Mouse (Mus musculus): ENCODE results near the gene Kif12. TPM values are rescaled to one million over a fixed set of nuclear protein-coding genes. Genes with fewer than 3 reads are reported as not detected.

Kif12 gene
- 0.19 TPM in 1 of 2 replicates, not detected in the other for total RNA-seq (2014; rRNA removed)
- polyA plus RNA-seq (2015; fragmentation: Nextera tagmentation; extraction: Ambion mirVana) = not detected in 2 replicates

DNA sequence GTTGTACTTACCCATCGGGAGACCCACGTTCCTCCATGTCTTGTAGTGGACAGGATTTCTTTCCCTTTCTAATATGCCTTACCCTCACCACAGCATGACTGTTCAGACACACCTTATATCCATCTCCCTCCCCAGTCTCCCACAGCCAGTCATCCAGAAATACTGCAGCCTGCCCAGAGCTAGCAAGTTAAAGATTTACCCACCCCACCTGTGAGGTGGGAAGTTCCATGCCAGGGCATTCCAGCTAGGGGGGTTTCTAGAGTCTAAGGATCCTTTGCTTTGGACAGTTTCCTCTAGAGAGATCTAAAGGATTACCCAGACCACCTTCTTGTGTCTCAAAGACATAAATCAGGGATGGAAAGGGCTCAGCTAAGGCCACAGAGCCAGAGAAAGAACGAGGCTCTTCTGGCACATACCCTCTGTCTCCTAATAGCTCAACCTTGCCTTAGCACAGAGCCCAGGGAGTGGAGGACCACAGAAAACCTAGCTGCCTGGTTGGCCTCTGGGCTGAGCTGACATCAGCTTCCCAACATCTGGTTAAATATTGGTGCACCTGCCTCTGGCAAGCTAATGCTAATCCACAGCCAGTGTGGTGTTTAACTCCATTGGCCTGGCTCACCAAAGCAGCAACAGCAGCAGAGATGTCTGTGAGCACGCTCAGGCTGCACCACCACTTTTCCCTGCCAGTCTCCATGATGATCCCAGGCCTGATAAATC, at the start of gene Kif12:
Gene Kif12 (minus strand): TSS at position 163 of the 717 bp plus-strand sequence.
- DNase-seq = no peak
- Histone ChIP-seq H3K4me3 (ENCODE audit: low read depth, low read length) (no peak within 1 kb of the TSS), H3K27me3 (ENCODE audit: insufficient read depth, low read length) (no peaks in the 10 kb centered on the region), H3K4me1 (ENCODE audit: insufficient read depth) (no peaks in the 10 kb centered on the region), H3K27ac (ENCODE audit: low read depth, low read length) (no peak within 1 kb of the TSS), H3K9me3 (ENCODE audit: low read length) (no peaks in the 10 kb centered on the region), H3K9ac (no peak within 1 kb of the TSS), H3K4me2 (ENCODE audit: low read depth) (no peak within 1 kb of the TSS), H3K36me3 (ENCODE audit: insufficient read depth) (no peaks in the 10 kb centered on the region)
- WGBS = 80% methylated on average over 4 of the region's 4 CpGs
- ATAC-seq = no peak
- no peak for TF ChIP-seq CTCF (IDR thresholded peaks at IDR 0.05; ENCODE audit: low read depth)

DNA sequence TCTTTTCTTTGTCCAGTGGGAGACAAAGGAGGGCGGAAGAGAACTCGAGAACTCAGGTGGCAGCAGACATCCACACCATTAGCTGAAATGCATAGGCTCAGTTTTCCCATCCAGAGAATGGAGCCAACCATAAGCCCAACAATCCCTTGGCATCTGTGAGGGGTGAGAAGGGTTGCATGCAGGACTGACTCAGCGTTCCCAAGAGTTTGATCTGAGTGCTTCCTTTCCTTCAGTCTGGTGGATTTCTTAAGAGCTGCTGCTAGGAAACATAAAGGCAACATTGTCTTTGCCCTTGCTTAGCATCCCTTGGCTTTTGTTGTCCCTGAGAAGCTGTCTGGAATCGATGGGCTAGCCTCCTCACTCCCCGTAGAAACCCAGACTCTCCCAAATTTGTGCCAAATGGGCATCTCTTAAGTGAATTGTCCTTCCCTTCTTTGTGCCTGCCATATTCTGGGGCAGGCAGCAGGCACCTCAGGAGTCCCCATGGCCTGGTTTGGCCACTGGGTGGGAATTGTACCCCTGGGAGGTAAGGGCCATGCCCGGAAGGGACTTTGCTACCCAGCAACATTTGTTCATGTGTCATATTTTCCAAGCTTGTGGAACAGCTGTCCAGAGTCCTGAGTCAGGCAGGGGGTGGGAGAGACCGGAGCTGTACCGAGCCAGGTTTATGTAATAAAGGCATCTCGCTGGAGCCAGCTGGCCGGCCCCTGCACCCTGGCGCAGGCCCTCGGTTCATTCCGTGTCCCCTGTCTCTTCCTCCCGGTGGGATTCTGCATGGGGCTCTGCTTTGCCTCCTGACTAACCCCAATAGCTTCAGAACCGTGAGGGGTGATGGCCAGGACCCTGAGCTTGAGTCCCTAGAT, 49.4 kb upstream of the Kif12 start:
- DNase-seq (no peak), ATAC-seq (no peak)
- no peaks in the 10 kb centered on the region for H3K9me3 ChIP-seq (ENCODE audit: low read length)
- H3K4me2 ChIP-seq (ENCODE audit: low read depth) = no peak overlapping the region
- no peak overlapping the region for H3K27ac ChIP-seq (ENCODE audit: low read depth, low read length)
- WGBS = 79% methylated on average over 15 of the region's 15 CpGs
- peaks cover 8% of the 10 kb centered on the region for H3K27me3 ChIP-seq (ENCODE audit: insufficient read depth, low read length)
- H3K4me3 ChIP-seq (ENCODE audit: low read depth, low read length) = no peak overlapping the region
- no peak overlapping the region for H3K9ac ChIP-seq
- TF ChIP-seq CTCF (IDR thresholded peaks at IDR 0.05; ENCODE audit: low read depth) = no peak
- no peaks in the 10 kb centered on the region for H3K36me3 ChIP-seq (ENCODE audit: insufficient read depth)
- H3K4me1 ChIP-seq (ENCODE audit: insufficient read depth) = peaks cover 3% of the 10 kb centered on the region; the same call in 1 of the 2 replicates

DNA sequence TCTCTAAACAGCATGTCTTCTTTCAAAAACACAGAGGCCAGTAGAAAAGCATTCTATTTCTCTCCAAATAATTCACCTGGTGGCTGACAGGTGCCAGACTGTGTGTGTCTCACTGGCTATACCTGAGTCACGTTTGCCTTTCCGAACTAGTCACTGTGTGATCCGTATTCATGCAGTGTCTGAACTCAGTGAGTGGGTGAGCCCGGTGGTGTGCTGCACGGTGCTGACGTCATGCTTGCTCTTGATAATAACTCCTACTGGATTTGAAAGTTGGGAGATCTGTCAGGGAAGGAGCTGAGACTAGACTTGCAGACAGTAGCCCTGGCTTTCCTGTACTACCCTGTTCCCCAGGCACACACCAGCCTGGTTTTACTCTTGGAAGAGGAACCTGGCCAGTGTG, 47.7 kb upstream of the Kif12 start:
- Histone ChIP-seq H3K36me3 (ENCODE audit: insufficient read depth) (no peaks in the 10 kb centered on the region), H3K27ac (ENCODE audit: low read depth, low read length) (no peak overlapping the region), H3K9me3 (ENCODE audit: low read length) (no peaks in the 10 kb centered on the region), H3K4me2 (ENCODE audit: low read depth) (no peak overlapping the region), H3K9ac (no peak overlapping the region), H3K27me3 (ENCODE audit: insufficient read depth, low read length) (peaks cover 17% of the 10 kb centered on the region), H3K4me3 (ENCODE audit: low read depth, low read length) (no peak overlapping the region), H3K4me1 (ENCODE audit: insufficient read depth) (0 out of 2 replicates have a peak, but pooled peaks cover 1% of the 10 kb centered on the region)
- WGBS = 85% methylated on average over 6 of the region's 6 CpGs
- TF ChIP-seq CTCF (IDR thresholded peaks at IDR 0.05; ENCODE audit: low read depth) = no peak
- ATAC-seq (no peak), DNase-seq (no peak)

DNA sequence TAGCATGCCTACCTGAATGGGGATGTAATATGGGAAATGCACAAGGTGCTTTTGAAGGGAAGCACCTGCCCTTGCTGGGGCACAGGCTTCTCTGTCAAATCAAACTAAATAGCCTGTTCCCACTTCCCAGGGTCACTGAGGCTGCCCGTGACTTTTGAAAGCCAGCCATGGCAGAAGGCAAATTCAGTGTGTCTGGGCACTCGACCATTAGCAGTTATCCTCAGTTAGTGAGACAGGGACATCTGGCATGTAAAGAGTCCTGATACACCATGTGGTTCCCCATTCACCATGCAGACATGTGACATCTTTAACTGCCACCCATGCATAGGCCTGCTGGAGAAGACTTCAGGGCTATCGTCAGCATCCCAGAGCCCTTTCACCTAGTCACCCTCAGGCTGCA, 47.1 kb upstream of the Kif12 start:
- Histone ChIP-seq H3K4me3 (ENCODE audit: low read depth, low read length) (no peak overlapping the region), H3K27me3 (ENCODE audit: insufficient read depth, low read length) (peaks cover 23% of the 10 kb centered on the region), H3K4me2 (ENCODE audit: low read depth) (no peak overlapping the region), H3K9me3 (ENCODE audit: low read length) (no peaks in the 10 kb centered on the region), H3K27ac (ENCODE audit: low read depth, low read length) (no peak overlapping the region), H3K9ac (no peak overlapping the region), H3K36me3 (ENCODE audit: insufficient read depth) (no peaks in the 10 kb centered on the region), H3K4me1 (ENCODE audit: insufficient read depth) (peaks cover 6% of the 10 kb centered on the region; the same call in 1 of the 2 replicates)
- WGBS = 66% methylated on average over 3 of the region's 3 CpGs
- DNase-seq (no peak), ATAC-seq (no peak)
- no peak for TF ChIP-seq CTCF (IDR thresholded peaks at IDR 0.05; ENCODE audit: low read depth)

DNA sequence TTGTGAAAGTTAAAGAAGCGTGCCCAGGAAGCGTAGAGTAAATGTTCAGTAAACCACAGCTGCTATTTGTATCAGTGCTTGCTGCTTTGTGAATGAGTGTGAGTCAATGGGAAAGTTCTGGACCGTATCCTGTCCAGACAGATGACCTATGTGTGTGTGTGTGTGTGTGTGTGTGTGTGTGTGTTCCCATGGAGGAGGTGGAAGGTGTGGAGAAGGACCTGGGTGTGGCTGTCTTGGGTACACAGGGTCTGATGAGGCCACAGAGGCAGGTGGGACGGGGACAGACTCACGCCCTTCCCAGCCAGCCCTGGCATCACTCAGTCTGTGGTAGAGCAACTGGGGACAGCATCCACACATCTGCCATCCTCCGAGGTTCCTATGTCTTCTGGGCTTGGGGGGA, 45.6 kb upstream of the Kif12 start:
- ATAC-seq (no peak), DNase-seq (no peak)
- Histone ChIP-seq H3K9me3 (ENCODE audit: low read length) (no peaks in the 10 kb centered on the region), H3K36me3 (ENCODE audit: insufficient read depth) (no peaks in the 10 kb centered on the region), H3K27ac (ENCODE audit: low read depth, low read length) (no peak overlapping the region), H3K4me3 (ENCODE audit: low read depth, low read length) (no peak overlapping the region), H3K4me1 (ENCODE audit: insufficient read depth) (peaks cover 6% of the 10 kb centered on the region; the same call in 1 of the 2 replicates), H3K9ac (no peak overlapping the region), H3K4me2 (ENCODE audit: low read depth) (no peak overlapping the region), H3K27me3 (ENCODE audit: insufficient read depth, low read length) (peaks cover 32% of the 10 kb centered on the region)
- 95% methylated on average over 6 of the region's 6 CpGs for WGBS
- TF ChIP-seq CTCF (IDR thresholded peaks at IDR 0.05; ENCODE audit: low read depth) = no peak

DNA sequence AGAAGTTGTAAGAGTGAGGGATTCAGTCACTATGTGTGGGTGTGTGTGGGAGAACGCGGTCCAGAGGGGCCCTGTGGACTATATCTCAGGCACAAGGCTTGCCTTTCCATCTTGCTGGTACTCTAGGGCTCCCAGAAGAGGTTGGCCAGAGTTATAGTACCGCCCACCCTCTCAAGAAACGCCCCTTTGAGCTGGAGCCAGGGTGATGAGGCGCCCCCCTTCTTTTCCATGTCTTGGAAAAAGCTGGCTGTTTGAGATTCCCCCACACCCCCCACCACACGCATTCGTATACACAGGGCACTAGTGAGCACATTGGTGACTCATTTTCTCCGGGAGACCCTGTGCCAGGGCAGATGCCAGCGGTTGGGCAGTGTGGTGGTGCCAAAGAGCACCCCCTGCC, 44.6 kb upstream of the Kif12 start:
- WGBS = 21% methylated on average over 9 of the region's 9 CpGs

More for the DNA sequence above, 44.6 kb upstream of the Kif12 start:
- peaks cover 41% of the 10 kb centered on the region for H3K27me3 ChIP-seq (ENCODE audit: insufficient read depth, low read length)
- peak overlapping the region; percentile 100 for H3K4me2 ChIP-seq (ENCODE audit: low read depth)
- H3K9ac ChIP-seq = no peak overlapping the region
- H3K4me3 ChIP-seq (ENCODE audit: low read depth, low read length) = no peak overlapping the region
- H3K9me3 ChIP-seq (ENCODE audit: low read length) = no peaks in the 10 kb centered on the region
- DNase-seq (no peak), ATAC-seq (no peak)
- peaks cover 6% of the 10 kb centered on the region; the same call in 1 of the 2 replicates for H3K4me1 ChIP-seq (ENCODE audit: insufficient read depth)
- no peaks in the 10 kb centered on the region for H3K36me3 ChIP-seq (ENCODE audit: insufficient read depth)
- no peak overlapping the region for H3K27ac ChIP-seq (ENCODE audit: low read depth, low read length)
- no peak for TF ChIP-seq CTCF (IDR thresholded peaks at IDR 0.05; ENCODE audit: low read depth)

All from forebrain, postnatal 0 days (tissue).